Mouse (Mus musculus): Measurements from ENCODE around the gene Gm20388. TPM values are rescaled to one million over a fixed set of nuclear protein-coding genes. Genes with fewer than 3 reads are reported as not detected.

The Gm20388 gene
- total RNA-seq, 2 experiments from 2014 or later: 18.5 to 23.8 TPM

DNA sequence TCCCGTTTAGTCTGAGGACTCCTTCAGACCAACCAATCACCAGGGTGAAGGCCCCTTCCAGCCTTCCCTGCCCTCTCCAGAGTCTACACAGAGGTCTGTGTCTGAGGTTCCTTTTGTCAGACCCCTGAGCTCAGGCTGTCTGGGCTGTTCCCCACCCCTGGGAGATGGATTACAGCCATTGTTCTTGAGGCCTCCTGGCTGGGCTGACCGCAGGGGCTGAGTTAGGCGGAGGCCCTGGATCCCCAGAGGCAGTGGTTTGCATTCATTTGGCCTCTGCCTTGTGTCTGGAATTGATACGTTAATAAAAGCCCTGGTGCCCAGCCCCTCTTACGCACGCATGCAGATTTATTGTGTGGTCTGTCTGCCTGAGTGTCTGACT, 4373.7 kb downstream of the Gm20388 start:
- ATAC-seq (replicated peaks; ENCODE audit: poor library complexity, severe bottlenecking): no peak

DNA sequence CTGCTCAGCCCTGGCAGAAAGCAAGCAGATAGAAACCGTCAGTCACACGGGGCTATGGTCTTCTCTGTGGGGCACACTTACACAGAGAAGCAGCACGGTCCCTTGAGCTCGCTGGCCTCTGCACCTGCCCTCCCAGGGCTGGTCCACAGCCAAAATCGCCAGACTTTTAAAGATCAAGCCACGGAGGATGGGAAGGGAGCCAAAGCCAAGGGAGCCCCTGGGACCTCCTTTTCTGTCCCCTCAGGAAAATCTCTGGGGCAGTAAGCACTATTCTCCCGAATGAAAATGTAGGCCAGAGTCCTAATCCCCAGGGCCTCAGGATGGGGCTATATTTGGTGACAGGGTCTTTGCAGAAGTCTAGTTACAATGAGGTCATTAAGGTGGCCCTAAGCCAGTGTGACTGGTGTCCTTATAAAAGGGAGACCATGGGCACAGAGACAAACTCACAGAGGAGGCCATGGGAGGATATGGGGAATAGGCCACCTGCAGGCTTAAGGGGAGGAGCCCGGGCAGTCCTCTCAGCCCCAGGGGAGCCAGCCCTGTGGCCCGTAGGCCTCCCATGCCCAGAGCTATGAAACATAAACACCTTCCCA, 4374.4 kb downstream of the Gm20388 start:
- no peak for ATAC-seq (replicated peaks; ENCODE audit: poor library complexity, severe bottlenecking)

DNA sequence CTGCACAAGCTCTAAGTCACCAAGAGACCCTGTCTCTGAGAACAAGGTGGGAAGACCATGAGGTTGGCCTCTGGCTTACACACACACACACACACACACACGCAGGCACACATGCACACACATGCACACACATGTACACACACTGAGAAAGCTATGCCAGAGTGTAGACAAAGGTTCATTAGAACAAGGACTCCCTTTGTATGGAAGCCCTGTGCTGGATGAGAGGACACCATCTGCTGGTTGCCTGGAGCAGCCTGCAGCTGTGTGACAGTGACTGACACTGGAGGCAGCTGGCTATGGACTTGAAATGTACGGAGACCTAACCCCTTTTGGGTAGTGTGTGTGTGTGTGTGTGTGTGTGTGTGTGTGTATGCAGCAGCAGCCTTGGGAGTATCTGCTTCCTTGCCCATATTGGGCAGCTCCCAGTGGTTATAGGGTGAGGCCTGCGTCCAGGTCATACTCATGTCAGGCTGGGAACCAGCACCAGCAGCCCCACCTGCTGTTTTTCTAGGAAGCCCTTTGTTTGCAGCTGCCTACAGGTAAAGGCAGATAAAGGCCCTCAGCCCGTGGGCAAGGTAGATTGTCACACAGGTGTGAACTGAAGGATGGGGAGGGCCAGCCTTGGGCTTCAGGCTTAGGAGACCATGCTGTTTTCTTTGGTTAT, 4376.0 kb downstream of the Gm20388 start:
- ATAC-seq (replicated peaks; ENCODE audit: poor library complexity, severe bottlenecking): no peak

DNA sequence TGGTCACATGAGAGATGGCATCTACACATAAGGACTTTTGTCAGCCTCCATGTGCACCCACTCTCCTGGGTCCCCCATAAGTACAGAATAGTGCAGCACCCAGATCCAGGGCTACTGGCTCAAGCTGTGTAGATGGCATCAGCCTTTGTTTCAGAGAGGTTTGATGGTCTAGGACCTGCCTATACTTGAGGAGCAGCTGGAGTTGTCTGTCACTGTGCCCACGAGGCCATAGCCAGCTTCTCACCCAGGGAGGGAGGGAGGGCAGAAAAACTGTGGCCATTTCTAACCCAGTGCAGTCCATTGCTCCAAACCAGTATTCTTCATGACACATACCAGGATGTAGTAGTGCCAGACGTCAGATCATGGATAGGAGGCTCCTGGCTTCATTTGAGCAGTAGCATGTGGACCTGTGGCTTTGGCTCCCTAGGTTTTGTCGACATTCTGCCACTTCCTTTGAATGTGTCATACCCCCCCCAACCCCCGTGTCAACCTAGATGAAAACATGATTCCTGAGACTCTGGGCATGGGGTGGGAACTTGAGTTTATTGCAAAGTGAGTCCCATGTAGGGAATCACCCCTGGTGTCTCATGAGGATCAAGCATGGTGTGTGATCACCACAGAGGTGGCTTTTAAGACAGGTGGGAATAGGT, 4377.7 kb downstream of the Gm20388 start:
- no peak for ATAC-seq (replicated peaks; ENCODE audit: poor library complexity, severe bottlenecking)

DNA sequence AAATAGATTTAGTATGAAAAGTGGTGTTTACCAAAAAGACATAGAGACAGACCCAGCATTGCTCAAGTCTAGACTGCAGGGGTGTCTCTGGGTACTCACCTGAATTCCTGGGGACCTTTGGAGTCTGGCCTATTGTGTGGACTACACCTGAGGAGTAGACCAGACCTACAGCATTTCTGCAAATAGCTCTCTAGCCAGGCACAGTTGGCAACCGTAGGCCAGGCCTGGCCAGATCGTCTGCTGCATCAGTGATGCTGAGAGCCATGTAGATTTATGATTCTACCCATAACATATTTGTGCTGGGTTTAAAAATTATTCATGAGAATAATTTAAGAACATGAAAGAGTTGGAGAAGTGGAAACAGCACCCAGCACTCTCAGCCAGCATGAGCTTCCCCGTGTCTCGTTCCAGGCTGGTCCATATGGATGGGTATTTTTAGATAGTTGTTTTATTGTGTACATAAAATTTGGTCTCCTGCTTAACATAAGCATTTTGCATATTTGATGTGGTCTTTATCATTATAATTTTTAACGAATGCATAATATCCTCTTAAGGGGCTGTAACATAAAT, 4378.9 kb downstream of the Gm20388 start:
- ATAC-seq (replicated peaks; ENCODE audit: poor library complexity, severe bottlenecking): no peak

DNA sequence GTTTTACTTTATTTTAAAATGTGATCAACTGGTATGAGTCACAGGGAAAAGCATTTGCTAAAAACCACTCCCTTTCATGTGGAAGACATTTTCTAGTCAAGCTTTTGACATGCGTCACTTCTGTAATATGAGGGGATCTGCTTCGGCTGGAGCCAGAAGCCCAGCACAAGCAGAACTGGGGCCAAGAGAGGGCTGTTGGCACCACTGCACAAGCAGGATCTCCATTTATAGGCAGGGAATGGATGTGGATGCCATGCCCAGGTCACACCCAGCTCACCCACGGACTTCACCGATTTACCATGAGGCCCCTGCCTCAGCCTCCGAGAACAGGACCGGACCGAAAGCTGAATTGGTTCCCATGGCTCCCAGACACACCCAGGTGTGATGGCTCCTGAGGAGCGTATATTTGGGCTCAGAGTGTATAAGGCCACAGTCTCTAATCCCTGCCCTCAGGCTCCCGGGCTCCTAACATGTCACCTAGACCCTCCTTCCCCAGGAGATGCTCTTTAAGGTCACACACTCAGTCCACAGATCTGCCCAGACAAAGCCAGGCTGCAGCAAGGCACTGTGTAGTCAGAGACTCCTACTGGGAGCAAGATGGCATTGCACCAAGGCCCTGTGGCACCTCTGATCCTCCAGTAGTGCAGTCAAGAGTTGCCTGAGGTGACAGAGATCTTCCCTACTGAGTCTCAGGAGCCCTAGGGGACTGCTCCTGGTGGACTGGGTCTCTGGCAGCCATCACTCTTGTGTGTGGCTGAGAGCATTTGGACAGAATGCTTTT, 4380.5 kb downstream of the Gm20388 start:
- ATAC-seq (replicated peaks; ENCODE audit: poor library complexity, severe bottlenecking): peak; percentile 39

DNA sequence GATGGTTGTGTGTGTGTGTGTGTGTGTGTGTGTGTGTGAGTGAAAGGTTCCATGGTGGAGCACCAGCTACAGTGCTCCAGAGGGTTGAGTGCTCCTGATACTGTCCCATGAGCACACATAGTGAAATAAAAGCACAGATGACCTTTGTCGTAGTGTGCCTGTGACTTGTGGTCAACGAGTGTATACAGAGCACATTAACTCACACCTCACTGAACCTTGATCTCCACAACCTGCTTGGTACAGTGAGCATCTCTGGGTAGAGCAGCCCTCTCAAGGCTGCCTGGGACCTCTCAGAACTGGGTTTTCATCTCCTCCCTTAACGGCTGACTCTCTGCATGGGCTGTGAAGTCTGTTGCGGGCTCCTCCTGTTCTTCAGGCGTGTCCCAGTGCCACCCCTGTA, 4381.1 kb downstream of the Gm20388 start:
- no peak for ATAC-seq (replicated peaks; ENCODE audit: poor library complexity, severe bottlenecking)

DNA sequence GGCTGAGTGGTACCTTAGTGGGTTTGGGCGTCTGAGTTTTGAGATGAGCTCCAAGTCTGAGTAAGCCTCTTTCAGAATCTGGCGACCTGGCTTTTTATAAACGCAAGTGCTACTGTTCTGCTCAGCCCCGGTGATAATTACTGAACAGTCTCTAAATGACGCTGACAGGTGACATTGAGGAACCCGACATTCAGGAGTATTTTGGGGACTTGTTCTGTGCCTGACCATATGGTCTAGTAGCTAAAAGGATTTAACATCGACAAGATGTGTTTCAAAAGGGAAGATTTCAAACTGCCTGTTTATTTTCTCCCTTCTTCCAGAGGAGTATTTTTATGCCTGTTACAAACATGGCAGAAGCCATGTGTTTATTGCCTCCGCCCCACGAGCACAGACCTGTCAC, 4382.3 kb downstream of the Gm20388 start:
- no peak for ATAC-seq (replicated peaks; ENCODE audit: poor library complexity, severe bottlenecking)

DNA sequence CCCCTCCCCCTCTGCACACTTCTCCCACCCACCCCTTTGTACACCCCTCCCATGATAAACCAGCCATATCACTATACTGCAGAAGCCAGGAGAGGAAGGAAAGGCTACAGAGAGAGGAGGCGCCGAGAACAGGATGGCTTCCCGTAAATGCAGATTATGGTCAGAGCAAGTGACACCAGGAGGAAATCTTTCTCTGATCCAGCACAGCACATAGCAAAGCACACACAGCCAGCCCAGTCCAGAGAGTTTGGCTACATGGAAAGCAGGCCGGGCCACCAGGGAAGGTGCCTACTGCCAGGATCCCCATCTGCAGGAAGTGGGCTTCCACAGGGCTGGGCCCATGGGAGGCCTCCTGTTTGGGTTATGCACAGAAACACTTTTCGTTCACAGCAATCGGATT, 4383.8 kb downstream of the Gm20388 start:
- no peak for ATAC-seq (replicated peaks; ENCODE audit: poor library complexity, severe bottlenecking)

DNA sequence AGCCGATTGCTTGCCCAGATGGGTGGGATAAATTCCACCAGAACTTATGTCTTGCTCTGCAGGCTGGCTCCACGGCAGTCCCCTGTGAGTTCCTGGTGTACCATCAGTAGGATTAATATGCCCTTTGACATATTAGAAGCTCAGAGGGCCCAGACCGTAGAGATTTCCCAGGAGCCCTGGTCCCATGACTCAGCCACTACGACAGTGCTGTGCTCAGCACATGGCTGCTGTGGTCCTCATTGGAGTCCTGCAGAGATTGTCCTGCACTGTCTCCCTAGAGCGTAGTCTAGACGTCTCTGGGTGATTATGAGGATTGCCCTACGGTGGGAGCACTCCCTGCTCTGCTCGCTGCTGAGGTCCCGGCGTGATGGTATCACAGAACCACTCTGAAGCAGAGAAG, 4384.3 kb downstream of the Gm20388 start:
- ATAC-seq (replicated peaks; ENCODE audit: poor library complexity, severe bottlenecking): 0 out of 2 replicates have a peak, but pooled peaks have one; percentile 14

DNA sequence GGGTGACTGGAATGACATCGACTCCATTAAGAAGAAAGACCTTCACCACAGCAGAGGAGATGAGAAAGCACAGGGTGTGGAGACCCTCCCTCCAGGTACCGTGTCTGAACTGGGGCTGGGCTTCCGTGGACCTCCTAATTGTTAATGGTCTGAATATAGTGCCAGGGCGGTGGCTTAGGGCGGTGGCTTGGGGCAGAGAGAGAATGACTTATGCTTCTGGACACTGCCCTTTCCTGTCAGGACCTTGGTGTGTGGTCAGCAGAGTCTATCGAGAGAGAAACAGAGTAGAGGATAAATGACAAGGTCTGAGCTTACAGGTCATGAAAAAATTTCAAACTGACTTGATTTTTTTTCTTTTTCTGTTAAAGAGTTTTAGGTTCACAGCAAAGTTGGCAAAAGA, 4384.7 kb downstream of the Gm20388 start:
- no peak for ATAC-seq (replicated peaks; ENCODE audit: poor library complexity, severe bottlenecking)

DNA sequence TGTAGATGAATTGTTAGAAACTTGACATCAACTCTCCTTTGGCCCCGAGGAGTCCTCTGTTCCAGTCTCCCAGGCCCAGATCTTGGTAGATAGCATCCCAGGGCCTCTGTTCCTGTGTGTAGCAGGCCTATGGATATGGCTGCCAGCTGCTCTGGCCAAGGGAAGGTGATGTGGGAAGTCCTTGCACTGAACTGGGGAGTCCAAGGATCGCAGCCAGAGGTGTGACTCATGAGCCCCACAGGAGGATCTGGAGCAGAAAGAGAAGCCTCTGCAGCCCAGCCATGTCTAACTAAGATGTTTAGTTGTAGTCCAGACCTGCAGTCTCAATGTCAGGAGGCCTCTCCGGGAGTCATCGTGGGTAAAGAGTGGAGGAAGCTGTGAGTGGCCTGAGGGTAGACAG, 4390.9 kb downstream of the Gm20388 start:
- no peak for ATAC-seq (replicated peaks; ENCODE audit: poor library complexity, severe bottlenecking)

DNA sequence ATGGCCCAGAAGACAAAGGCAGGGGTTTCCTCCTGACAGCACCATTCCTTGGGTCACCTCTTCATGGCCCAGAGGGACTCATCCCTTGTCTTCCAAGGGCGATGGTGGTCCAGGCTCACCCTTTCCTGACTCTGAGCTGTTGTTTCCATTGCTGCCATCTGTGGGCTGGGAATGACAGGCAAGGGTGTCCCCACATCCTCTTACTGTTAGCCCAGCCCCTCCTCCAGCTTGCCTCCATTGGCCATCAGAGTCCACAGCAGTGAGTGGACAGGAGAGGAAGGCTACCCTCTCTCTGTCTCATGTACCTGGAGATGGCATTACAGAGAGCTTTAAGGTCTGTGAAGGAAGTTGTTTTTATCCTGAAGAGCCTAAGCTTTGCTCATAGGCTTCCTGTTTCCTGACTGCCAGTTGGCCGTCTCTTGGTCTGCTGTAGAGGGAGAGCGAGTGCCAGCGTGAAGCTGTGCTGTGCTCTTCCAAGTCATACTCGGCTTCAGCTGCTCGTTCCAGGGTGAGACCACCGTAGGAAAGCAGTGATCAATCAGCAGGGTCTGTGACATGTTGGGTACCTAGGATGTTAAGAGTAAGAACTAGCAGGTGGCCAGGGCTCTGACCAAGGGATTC, 4391.4 kb downstream of the Gm20388 start:
- peak; percentile 22 for ATAC-seq (replicated peaks; ENCODE audit: poor library complexity, severe bottlenecking)

DNA sequence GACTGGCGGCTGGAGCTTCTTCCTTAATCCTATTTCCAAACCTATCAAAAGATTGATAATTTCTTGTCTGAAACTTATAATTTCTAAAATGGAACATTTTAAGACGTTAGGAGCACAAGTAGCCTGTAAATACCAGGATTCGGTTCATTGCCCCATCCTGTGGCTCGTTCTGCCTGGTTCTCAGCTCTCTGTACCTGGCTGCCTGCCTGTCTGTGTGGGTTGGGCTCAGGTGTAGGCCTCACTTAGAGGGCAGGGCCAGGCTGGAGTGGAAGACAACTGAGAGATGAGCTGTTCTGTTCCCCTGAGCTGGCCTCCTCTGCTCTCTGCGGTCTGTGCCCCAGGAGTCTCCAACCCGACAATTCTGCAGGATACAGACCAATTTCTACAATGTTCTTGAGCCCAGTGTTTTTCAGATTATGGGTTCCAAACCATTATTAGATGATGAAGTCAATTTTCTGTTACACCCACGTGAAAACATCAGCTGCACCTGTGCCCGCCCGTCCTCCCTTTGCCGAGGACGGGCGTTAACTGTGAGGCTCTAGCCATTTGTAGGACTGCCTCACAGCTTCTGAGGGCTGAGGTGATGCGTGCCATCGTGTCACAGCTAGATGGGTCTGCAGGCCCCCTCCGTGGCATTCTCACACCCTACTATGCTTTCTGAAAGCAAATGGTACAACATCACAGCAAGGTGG, 4392.7 kb downstream of the Gm20388 start:
- ATAC-seq (replicated peaks; ENCODE audit: poor library complexity, severe bottlenecking): no peak

DNA sequence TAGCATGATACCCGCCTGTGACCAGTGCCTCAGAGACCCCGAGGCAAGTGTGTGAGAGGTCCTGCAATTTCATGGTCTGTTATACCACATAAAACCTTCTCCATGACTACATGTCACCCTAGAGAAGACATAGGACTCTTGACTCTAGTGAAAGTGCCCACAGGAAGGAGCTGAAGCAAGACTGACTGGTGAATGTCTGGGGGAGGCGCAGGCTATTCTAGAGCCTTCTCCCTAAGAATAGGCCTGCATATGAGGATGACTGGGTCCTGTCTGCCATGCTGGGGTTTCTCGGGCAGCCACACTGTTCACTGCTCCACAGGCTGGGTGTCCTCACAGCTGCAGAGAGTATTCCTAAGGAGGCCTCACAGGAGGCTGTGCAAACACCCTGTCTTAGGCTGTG, 4393.5 kb downstream of the Gm20388 start:
- ATAC-seq (replicated peaks; ENCODE audit: poor library complexity, severe bottlenecking): no peak

DNA sequence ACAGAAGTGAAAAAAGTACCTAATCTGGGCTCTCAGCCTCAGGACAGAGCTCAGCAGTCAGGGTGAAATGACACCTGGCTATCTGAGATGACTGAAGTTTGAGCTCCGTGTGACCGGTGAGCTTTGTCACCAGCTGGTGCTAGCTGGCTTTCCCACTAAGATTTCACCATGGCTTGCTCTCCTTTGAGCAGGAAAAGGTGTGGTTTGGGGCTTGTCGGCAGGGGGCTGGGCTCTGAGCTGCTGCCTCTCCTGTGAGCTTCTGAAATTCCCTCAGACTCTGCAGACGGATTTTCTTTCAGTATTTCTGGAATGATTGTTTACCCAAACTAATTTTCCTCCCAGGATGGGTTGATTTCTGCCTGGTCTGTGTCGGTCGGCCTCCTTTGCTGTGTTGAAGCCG, 4395.9 kb downstream of the Gm20388 start:
- peak; percentile 36; the same call in 1 of the 2 replicates for ATAC-seq (replicated peaks; ENCODE audit: poor library complexity, severe bottlenecking)

DNA sequence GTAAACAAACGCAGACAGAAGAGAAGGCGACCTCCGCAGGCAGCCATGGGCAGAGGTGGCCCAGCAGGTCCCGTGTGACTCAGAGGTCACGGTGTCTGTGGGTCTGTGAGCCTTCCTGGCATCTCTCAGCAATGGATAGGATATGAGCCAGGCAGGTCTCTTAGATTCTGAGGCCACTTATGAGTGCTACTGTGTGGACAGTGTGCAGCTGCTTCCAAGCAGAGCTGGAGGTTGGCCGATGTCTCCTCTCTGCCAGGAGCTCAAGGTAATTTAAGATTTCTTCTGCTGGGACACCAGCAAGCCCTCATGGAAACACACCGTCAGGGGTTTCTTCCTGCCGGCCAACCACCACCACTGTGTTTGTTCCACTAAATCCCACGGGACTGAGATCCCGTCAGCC, 4397.1 kb downstream of the Gm20388 start:
- no peak for ATAC-seq (replicated peaks; ENCODE audit: poor library complexity, severe bottlenecking)

DNA sequence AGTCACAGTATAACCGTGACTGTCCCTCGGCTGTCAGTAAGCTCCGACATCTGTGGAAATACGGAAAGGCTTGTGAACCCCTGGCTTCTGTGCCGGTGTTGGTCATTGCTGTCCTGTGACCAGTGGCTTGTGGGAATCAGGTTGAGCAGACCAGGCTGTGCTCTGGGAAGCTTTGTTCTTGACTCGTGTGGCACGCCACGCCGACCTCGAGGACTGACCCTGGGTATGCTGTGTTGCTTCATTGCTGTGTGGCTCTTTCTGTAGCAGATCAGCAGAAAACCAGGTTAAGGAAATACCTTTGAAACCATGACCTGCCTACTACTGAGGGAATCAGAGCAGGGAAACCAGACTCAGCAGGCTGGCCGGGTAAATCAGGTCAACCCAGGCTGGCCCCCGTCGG, 4399.9 kb downstream of the Gm20388 start:
- no peak for ATAC-seq (replicated peaks; ENCODE audit: poor library complexity, severe bottlenecking)

DNA sequence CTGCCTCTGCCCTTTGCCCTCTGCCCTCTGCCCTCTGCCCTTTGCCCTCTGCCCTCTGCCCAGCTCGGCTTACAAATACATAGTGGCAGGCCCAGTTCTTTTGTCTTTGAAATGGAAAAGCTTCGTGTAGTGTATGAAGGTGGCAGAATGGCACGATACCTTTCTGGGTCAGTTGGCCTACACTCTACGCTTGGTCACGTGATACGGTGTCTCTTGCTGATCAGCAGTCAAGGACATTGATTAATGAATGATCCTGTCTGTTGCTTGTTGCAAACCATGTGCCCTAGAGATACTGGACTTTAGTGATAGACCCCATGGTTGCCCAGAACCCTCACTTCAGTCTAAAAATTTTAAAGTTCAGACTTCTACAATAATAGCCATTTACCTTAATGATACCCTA, 4400.5 kb downstream of the Gm20388 start:
- ATAC-seq (replicated peaks; ENCODE audit: poor library complexity, severe bottlenecking): no peak

DNA sequence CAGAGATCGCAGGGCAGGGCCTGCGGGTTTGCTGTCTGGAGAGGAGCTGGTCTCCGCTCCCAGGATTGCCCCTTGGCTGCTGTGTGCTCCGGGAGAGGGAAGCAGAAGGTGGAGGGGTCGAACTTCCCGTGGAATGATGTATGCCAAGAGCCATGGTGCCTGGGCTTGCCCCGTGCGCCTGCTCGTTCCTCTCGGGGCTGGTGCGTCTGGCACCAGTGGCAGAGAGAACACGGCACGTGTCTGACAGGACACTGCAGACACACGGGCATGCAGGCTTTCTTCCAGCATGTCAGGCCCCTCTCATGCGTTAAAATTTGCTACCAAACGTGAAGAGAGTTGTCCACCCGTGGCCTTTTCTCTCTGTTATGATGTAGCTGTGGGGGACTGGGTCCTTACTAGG, 4401.1 kb downstream of the Gm20388 start:
- ATAC-seq (replicated peaks; ENCODE audit: poor library complexity, severe bottlenecking): no peak
